Mouse (Mus musculus): ENCODE data around the gene Trhde. TPM values are rescaled to one million over a fixed set of nuclear protein-coding genes. Genes with fewer than 3 reads are reported as not detected.

Trhde gene
- total RNA-seq, 2 experiments from 2014 or later = 0.17 to 0.34 TPM

DNA sequence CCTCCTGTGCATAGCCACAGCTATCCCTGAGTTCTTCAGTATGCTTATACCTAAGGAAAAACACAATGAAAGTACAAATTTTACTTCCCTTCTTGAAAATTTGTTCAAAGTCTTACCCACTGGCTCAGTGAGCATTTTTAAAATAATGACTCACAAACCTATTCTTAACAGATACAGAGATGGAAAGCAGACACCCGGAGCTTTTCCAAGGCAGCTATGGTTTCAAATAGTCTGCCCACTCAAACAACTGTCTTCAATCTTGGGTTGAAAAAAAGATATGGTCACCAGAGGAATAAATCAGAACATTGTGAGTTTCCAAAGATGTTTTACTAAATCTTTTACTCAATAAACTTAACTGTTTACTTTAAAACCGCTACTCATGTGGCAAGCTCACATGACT is 64.5 kb downstream of the Trhde start:
- intact Hi-C loops (cut with DNase I) = no loop called here
- DNase-seq (ENCODE audit: low spot score) = no peak

DNA sequence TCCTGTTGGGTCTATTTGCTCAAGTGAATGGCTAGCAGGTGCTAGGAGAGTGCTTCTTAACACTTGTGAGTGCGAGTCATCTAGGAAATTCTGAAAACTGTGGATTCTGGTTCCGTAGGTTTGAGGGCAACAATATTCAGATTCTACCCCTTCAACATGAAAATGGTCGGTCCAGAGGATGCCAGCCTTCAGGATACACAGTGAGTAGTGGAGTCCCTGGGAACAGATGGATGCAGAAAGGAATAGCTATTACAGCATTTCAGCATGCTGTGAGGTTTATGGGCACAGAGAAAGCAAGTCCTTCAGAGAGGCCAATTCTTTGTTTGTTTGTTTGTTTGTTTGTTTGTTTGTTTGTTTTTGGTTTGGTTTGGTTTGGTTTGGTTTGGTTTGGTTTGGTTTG is 65.7 kb downstream of the Trhde start:
- DNase-seq (ENCODE audit: low spot score) = no peak
- intact Hi-C loops (cut with DNase I) = no loop called here

DNA sequence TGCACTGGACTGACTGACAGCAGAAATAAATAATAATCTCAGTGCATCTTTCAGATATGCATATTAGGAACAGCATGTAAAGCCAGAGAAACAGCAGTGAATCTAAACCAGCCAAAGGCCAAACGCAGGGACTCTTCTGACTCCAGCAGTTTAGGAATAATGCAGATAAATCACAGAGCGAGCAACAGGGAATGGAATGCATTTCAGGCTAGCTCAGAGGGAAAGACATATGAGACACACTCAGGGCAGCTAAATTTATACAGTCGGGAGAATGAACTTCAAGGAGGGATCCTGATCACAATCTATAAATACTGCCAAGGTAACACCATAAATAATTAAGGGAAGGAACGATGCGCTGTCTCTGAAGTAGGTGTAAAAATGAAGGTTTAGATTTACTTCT is 66.4 kb downstream of the Trhde start:
- no peak for DNase-seq (ENCODE audit: low spot score)
- intact Hi-C loops (cut with DNase I) = no loop called here

DNA sequence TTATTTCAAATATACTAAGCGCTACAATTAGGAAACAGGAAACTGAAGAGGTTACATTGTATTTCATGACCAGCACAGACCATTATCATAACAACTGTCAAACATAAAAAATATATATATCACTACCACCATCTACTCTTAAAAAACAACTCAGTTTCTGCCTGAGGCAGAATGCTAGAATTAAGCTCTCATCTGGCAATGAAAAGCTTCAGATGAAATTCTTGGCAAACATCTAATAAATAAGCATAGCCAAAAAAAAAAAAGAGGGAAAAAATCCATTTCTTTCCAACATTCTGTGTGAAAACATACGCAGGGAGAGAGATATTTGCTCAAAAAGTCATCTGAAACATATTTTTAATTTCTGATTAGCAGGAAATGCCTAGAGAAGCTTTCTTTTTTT is 67.0 kb downstream of the Trhde start:
- intact Hi-C loops (cut with DNase I) = no loop called here
- no peak for DNase-seq (ENCODE audit: low spot score)

DNA sequence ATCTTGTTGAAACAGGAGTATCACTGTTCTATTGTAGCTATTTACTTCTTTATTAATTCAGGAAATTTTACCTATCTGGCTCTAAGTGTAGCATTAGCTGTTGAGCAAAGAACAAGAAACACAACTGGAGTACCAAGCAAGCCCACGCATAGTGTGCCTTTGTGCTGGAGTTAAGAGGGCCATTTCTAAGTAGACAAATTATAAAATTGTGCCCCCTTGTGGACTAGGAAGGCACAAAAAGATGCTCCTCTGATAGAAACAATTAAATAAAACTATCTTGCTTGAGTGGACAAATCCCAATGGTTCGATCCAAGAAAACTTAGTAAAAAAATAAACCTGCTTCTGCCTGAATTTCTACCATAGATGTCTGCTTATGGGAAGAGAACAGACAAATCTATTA is 76.5 kb downstream of the Trhde start:
- intact Hi-C loops (cut with DNase I) = no loop called here
- no peak for DNase-seq (ENCODE audit: low spot score)

DNA sequence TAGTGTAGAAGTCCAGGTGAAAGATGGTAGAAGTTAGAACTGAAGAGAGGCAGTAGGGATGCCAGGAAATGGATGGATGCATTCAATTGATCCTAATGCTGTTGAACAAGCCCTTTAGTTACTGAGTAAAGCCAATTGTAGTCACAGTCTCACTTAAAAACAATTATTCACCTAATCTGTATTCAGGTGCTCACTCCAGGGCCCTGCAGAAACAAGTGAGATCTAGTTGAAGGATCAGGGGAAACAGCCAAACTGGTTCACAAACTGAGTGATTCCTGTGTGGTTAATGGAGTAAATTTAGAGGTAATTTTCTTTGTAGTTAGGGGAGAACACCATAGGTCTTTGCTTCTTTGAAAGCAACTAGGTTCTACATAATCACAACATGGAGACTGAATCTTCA is 100.3 kb downstream of the Trhde start:
- intact Hi-C loops (cut with DNase I) = no loop called here
- no peak for DNase-seq (ENCODE audit: low spot score)

DNA sequence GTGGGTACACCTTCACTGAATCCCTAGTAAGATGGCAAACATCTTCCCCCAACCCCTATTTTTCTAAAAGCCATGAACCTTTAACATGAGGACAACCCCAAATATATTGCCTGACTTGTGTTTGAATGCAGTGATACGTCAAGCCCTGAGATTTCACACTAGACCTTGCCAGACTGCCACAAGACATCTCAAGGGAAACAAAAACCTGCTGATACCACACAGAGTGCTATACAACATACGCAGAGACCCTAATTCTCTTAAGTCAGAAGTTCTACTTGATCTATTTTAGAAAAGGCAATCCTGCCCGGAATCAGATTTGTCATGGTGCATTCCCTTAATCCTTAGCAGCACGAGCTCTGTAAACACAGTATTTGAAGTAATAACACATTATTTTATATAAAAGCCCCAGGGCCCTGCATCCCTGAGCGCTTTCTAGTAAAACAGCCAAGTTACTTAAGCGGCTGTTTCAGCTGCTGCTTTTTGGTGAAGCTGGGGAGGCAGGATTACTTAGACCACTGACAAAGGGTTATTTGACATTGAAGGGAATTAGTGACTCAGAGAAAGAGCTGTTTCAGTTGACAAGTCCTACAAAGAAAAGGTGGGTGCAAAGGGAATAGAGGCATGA is 130.2 kb downstream of the Trhde start:
- no peak for DNase-seq (ENCODE audit: low spot score)
- intact Hi-C loops (cut with DNase I) = no loop called here

DNA sequence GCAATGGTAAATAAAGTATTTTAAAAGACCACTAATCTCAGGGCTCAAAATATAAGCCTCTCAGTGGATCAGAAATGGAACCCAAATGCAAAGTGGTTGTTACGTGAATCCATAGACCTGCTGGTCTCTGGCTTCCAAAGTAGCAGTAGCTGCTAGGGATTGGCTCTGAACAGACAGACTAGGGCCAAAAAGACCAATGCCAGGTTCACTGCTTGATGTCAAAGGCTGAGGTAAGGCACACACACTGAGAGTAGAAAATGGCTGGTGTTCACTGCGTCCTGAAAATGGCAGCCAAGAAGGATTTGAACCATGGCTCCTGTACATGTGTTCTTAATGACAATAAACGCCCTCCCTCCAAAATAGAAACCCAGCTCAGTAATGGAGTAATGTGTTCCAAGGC is 209.1 kb downstream of the Trhde start:
- no peak for DNase-seq (ENCODE audit: low spot score)
- intact Hi-C loops (cut with DNase I) = no loop called here

DNA sequence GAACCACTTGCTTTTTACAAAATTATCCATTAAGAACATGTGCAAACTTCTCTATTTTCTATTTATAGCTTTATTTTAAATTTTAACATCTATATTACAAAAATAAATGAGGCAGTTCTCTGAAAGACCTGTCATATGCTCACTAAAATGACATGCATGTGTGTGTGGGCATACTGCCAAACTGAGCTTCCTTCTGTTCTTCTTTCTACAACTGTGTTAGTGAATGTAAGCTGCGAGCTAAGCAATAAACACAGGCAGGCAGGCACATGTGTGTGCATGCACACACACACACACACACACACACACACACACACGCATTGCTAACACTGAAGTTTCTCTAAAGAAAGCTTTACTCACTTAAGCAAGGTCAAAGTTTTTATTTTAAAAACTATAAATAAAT is 223.2 kb downstream of the Trhde start:
- no peak for DNase-seq (ENCODE audit: low spot score)
- intact Hi-C loops (cut with DNase I) = no loop called here

DNA sequence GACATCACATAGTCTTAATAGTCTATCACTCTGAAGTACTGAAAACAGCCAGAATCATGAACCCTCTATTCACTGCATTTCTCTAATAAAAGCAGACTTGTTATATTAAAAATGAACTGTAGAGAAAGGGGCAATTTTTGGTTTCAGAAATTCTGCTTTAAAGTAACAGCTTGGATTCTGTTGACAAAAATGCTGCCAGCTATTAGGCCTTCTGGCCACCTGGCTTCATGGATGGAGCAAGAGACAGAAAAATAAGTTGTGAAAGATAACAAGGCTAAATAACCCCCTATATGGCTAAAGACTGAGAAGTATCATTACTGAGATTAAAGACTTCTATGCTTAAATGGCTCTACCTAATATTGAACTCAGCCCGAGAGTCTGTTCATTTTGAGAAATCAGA is 234.2 kb downstream of the Trhde start:
- no peak for DNase-seq (ENCODE audit: low spot score)
- intact Hi-C loops (cut with DNase I) = no loop called here

DNA sequence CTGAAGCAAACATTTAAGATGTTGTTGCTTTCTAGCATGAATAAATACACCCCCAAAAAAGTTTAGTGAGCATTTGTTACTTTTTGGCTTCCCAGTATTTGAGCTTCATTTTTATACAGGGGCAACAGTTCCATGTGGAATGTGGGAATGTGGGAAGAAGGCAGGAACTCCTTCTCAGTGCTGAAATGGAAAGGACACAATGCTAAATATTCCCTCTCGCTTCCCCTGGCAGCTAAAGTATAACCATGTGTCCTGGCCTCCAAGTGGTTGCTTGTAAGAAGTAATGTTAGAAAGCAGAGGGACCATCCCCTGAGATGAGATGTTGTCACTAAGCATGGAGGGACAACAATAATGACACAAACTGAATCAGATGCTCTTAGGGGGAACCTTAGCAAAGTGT is 292.9 kb downstream of the Trhde start:
- intact Hi-C loops (cut with DNase I) = no loop called here
- DNase-seq (ENCODE audit: low spot score) = no peak

DNA sequence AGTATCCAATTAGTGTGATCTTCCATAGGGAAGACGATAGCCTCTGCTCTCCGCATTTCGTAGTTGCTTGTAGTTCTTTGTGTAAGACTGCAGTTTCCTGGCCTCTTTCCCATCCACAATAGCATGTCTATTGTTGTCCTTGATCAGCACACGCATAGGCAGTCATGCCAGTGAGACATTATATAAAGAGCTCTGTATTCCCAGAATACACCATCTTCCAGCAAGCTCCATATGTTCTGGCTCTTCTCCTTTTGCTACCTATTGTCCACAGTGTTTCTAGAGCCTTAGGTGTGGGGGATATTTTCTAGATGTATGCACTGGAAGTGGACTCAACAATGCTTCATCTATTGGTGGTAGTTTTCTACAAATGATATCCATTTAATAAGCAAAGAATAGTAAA is 313.3 kb downstream of the Trhde start:
- no peak for DNase-seq (ENCODE audit: low spot score)
- intact Hi-C loops (cut with DNase I) = no loop called here

DNA sequence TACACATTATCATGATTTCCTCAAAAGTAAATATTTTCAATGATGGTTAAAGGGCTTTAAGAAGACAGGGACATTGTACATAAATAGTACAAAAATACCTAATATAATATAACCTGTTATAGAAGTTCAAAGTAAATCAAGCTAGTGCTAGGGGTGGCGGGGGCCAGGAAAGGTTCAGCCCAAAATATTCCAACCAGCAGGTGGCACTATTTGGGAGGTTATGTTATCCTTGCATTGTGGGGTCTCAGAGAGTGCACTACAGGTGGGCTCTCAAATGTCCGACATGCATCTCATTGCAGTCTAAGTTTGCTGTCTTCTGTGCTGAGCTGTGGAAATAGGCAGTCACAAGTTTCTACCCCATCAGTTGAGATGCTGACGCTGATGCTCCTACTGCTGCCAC is 346.5 kb downstream of the Trhde start:
- intact Hi-C loops (cut with DNase I) = no loop called here
- DNase-seq (ENCODE audit: low spot score) = no peak

DNA sequence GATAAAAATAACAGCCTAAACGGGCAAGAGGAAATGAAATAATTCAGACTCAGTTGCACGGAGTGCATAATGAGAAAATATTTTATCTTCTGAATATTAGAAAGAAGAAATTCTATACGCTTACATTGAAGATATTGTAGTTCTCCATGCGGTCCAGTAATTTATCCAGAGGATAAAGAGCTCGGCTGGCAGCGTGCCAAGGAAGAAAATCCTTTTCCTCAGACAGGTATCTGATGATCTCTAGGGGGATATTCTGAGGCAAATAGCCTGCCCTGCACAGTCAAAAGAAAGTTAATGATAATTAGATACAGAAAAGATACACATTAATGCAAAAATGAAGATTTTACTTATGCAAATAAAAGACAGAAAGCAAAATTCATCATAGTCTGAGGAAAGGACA is 354.0 kb downstream of the Trhde start:
- intact Hi-C loops (cut with DNase I) = no loop called here
- no peak for DNase-seq (ENCODE audit: low spot score)

DNA sequence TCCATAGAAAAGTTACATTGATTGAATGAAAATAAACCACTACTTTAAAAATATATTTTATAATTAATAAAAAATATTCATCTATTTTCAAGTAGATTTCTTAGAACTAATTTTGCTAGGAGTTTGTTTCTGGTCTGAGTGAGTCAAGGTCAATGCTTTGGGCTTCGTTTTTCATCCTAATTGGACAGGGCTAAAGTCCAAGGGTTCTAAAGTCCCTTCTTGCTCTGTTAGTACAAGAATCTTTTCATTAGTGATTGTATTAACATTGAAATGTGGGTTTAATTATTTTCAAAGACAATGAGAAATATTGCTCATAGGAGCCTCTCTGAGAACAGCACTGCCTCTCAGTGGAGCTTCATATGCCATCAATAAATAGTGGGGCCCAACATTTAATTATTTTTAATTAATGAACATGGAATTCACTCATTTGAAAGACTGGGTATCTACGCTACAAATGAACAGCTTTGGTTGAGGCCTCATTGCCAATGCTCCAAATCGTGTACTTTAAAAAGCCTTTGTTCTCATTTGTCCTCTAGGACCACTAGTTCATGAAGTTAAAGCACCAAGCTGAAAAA is 383.1 kb downstream of the Trhde start:
- no peak for DNase-seq (ENCODE audit: low spot score)
- intact Hi-C loops (cut with DNase I) = no loop called here

DNA sequence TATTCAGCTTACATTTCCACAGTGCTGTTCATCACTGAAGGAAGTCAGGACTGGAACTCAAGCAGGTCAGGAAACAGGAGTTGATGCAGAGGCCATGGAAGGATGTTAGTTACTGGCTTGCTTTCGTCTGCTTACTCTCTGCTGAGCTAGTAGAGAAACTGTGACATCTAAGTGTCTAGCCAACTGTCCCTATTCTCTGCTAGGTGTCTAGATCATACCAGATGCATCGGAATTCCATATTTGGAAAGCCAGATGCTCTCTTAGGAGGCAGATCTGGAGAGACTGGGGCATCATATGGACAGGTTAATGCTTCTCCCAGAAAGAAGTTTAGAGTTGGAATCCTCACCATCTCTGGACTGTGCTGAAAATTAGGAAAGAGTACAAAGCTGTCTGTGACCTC is 386.4 kb downstream of the Trhde start:
- DNase-seq (ENCODE audit: low spot score) = no peak
- intact Hi-C loops (cut with DNase I) = no loop called here

DNA sequence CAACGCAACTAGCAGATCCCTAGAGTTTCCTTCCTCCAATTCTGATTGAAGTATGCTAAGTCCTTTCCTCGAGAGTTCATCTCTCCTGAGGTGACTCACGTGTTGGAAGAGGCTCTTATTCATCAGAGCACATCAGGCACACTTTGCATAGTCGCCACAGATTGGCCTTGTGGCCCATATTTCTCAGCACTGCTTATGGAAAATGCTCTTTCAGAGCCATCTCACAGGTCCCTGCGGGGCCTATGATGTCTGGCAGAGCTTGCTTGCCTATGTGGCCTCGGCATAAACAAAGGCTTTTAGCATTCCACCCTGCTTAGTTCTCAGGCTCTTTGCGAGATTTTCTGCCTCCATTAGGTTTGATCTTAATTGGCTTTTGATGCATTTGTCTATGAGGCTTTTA is 396.8 kb downstream of the Trhde start:
- DNase-seq (ENCODE audit: low spot score) = no peak
- intact Hi-C loops (cut with DNase I) = no loop called here

DNA sequence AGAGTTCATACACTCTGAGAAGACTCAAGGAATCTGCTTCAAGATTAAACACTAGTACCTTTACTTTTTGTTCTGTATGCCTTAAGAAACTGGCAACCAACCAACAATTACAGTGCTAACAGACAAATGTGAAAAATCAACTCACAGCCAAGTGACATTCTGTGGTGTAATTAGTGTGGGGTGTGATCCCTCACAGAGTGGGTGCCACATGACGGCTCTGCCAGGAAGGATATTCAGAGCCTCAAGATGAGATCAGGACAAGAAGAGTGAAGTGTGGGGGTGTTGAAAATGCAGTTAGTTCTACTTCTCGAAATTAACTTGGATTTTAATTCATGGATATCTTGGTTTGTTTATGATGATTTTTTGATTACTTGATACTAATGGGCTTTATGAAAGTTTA is 398.3 kb downstream of the Trhde start:
- DNase-seq (ENCODE audit: low spot score) = no peak
- intact Hi-C loops (cut with DNase I) = no loop called here

DNA sequence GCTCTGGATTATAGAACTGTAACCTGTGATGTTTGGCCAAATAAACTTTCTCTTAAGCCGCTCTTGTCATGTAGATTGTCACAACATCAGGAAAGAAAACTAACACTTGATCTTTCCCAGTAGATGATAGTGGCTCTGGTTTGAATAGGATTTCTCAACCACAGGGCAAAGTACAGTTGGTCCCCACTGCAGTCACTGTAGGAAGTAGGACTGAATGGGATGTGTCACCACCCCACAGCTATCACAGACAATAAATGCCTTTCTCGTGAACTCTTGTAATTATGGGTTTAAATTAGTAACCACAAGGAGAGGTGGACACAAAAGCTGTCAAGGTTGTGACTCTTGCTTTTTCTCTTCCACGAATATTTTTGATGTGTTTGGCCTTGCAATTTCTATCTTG is 431.3 kb downstream of the Trhde start:
- DNase-seq (ENCODE audit: low spot score) = no peak
- intact Hi-C loops (cut with DNase I) = no loop called here

DNA sequence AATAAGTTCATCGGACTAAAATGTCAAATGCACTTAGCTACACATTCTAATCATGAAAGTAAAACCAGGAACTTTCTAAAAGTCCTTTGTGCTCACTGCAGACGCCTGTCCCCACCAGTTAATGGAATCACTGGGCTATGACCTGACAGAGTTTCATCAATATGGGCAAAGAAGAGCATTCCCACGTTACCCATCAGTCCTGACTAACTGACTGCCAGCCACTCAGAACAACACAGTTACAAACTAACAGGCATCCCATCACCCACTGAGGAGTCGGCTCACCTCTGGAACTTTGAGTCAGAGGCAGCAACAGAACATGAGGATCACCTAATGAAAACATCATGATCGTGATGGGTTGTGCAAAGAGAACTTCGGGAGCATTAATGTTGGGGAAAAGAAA is 438.7 kb downstream of the Trhde start:
- intact Hi-C loops (cut with DNase I) = no loop called here

DNA sequence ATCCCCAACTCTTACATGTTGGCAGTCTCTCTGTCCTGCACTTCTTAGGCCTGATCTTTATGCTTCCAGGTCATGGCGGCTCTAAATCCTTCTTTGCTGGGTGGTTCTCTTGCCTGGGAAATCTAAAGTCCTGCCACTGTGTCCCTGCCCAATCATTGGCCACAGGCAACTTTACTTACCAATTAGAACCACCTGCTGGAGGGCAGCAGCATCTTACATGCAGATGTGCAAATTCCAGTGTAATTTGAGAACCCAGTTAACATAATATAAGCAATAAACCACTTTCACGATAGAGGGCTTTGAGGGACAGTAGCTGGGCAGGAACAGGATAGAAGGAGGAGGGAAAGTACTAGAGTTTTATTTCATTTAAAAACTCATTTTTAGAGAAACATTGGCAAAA is 439.5 kb downstream of the Trhde start:
- no peak for DNase-seq (ENCODE audit: low spot score)
- intact Hi-C loops (cut with DNase I) = no loop called here

More for the DNA sequence above, 438.7 kb downstream of the Trhde start:
- DNase-seq (ENCODE audit: low spot score) = no peak

All from heart, postnatal 25 days (tissue).